Mouse (Mus musculus) splenic B cell, adult 2 months (primary cell): ENCODE results near the gene Gm5767.
A peak's percentile ranks its signal among the peaks of the same experiment; 100 is the strongest.

Experiments
- DNase-seq: peaks from one replicate; pipeline ENCODE4 v3.0.0-alpha.2; 2011; ENCODE audit warnings: low read depth, low spot score
- H3K27me3 ChIP-seq: 2 replicates; pipeline ENCODE4 v1.6.1; 2012; ENCODE audit warnings: mild to moderate bottlenecking, low read length, moderate library complexity, mixed read lengths; ENCODE audit not compliant: control insufficient read depth, poor library complexity, insufficient read depth, severe bottlenecking
- H3K36me3 ChIP-seq: 2 replicates; pipeline ENCODE4 v1.6.1; 2012; ENCODE audit warnings: mild to moderate bottlenecking, low read length, moderate library complexity, mixed read lengths; ENCODE audit not compliant: control insufficient read depth, poor library complexity, insufficient read depth, severe bottlenecking

Gene Gm5767

GRCm38 (mm10) chr16:8680470-8680869 lies at the start of gene Gm5767:
Gene Gm5767 (plus strand): TSS chr16:8680770.
- Histone ChIP-seq H3K27me3 (no peaks in the 10 kb centered on the region), H3K36me3 (no peaks in the 10 kb centered on the region)
- no peak for DNase-seq

GRCm38 (mm10) chr16:8631428-8631827 lies 49.1 kb upstream of the Gm5767 start:
- Histone ChIP-seq H3K36me3 (peaks cover 2% of the 10 kb centered on the region; the same call in 1 of the 2 replicates), H3K27me3 (no peaks in the 10 kb centered on the region)
- DNase-seq, result no peak

DNA sequence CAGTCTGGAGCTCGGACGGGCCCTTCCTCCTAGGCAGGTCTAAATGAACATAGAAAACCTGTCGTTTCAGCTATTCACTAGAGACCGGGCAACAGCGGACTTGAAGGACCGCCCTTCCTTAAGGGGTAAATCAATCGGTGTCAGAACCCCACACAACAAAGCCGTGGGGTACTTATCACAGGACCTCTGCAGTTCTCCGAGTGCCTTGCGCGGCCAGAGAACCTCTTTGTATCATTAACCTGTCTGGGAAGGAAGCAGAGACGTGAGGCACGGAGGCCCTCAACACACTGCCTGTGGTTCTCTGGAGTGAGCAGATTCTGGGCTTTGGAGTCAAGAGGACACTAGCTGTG lies 43.7 kb upstream of the Gm5767 start:
- no peaks in the 10 kb centered on the region for H3K27me3 ChIP-seq
- no peak for DNase-seq
- H3K36me3 ChIP-seq, result 0 out of 2 replicates have a peak, but pooled peaks cover 2% of the 10 kb centered on the region

DNA sequence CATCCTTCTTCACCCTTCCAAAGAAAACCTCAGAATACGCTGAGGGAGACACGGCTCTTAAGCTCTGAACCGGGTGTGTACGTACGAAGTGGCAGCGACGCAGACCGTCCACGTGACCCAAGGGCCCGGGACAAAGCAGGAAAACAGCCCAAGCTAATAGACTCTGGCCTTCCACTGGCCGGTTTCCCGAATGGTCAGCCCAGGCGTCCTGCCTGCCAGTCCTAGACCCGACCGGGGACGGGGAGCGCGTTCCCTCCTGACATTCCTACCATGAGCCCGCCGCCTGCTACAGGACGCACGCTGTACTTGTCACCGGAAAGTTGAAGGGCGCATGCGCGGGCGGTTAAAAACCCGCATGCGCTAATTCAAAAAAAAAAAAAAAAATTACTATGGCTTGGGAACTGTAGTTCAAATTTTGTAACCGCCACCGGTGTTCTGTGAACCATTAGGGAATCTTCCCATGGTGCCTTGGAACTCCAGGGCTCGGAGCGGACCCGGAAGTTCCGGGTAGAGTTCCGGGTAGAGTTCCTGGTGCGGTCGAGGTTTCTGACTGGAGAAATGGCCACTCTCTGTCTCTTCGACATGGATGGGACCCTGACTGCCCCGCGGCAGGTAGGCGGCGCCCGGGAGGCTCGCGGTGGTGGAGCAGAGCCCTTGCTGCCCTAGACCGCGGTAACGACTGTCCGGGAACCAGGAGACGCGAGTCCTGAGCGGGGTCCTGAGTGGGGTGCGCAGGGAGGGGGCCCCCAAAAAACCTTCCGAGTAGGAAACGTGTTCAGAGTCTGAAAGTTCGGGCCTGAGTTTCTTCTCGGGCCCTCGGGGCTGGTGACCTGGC lies 43.1 kb upstream of the Gm5767 start, which contains the start of the genes Pmm2 and Tmem186:
Gene Pmm2, plus strand, starts transcription at position 458 of the 835 bp plus-strand sequence.
Gene Tmem186, minus strand, starts transcription at position 496 of the 835 bp plus-strand sequence.
- Histone ChIP-seq H3K36me3 (no peaks in the 10 kb centered on the region), H3K27me3 (no peaks in the 10 kb centered on the region)
- DNase-seq, result peak; percentile 86

GRCm38 (mm10) chr16:8638131-8638530 lies 42.4 kb upstream of the Gm5767 start:
- DNase-seq, result peak; percentile 4
- Histone ChIP-seq H3K27me3 (no peaks in the 10 kb centered on the region), H3K36me3 (no peaks in the 10 kb centered on the region)

DNA sequence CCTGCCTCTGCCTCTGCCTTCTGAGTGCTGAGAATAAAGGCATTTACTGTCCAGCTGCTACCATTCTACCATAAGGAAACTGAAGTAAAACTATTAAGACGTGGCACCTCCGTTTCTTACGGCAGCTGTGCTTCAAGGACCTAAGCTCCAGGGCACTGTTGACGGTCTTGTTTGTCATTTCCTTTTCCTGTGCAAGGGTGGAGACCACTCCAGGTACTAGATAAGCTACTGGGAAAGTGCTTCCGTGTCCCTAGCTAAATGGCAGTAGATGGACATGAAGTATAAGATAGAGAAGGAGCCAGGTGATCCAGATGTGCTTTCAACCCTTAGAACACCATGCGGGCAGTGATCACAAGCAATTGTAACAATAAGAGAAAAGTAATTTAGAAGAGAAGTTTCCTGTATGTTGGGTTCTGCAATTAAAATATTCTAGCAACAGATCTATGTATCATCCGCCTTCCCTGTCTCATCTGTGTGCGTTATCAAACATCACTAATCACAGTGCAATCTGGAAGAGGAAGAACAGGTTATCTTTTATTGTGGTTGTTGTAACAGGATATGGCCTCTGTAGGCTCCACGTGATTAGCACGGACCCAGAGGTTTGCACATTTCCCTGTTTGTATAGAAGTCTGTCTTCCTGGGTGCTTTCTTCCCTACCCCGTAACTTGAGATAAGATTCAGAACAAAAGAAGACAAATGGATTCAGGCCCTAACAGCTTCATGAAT lies 40.9 kb upstream of the Gm5767 start:
- no peak for DNase-seq
- no peaks in the 10 kb centered on the region for H3K27me3 ChIP-seq
- H3K36me3 ChIP-seq, result no peaks in the 10 kb centered on the region; the same call in 1 of the 2 replicates

GRCm38 (mm10) chr16:8643855-8644254 lies 36.7 kb upstream of the Gm5767 start:
- peak; percentile 72 for DNase-seq
- H3K27me3 ChIP-seq, result no peaks in the 10 kb centered on the region
- H3K36me3 ChIP-seq, result peaks cover 7% of the 10 kb centered on the region

GRCm38 (mm10) chr16:8645546-8645945 lies 35.0 kb upstream of the Gm5767 start:
- H3K27me3 ChIP-seq, result no peaks in the 10 kb centered on the region
- no peak for DNase-seq
- peaks cover 12% of the 10 kb centered on the region for H3K36me3 ChIP-seq

- DNase-seq, result peak; percentile 46
- Histone ChIP-seq H3K27me3 (no peaks in the 10 kb centered on the region), H3K36me3 (peaks cover 12% of the 10 kb centered on the region)
Measured at GRCm38 (mm10) chr16:8650007-8650406, 30.6 kb upstream of the Gm5767 start.

DNA sequence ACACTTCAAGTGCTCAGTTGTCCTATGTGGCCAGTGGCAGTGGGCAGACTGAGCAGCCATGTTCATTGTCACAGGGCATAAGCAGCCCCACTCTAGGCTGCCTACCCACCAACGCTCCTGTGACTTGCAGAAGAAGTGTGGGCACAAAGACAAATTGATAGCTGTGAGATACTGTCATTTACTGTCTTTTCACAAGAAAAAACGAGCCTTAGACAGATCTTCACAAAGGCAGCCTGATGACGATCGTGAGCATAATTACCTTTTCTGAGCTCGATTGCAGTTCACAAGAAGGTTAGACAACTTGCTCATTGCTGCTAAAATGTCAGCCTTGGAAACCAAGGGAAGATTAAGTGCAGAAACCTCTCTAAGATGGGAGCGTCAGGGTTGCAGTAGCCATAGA lies 25.5 kb upstream of the Gm5767 start:
- DNase-seq, result no peak
- Histone ChIP-seq H3K27me3 (no peaks in the 10 kb centered on the region), H3K36me3 (peaks cover 10% of the 10 kb centered on the region)

GRCm38 (mm10) chr16:8655599-8655998 lies 25.0 kb upstream of the Gm5767 start:
- Histone ChIP-seq H3K36me3 (peaks cover 8% of the 10 kb centered on the region), H3K27me3 (no peaks in the 10 kb centered on the region)
- no peak for DNase-seq

- no peaks in the 10 kb centered on the region for H3K27me3 ChIP-seq
- no peak for DNase-seq
- H3K36me3 ChIP-seq, result peaks cover 7% of the 10 kb centered on the region
Measured at GRCm38 (mm10) chr16:8656256-8656655, 24.3 kb upstream of the Gm5767 start.

GRCm38 (mm10) chr16:8658349-8658748 lies 22.2 kb upstream of the Gm5767 start:
- DNase-seq, result no peak
- H3K27me3 ChIP-seq, result no peaks in the 10 kb centered on the region
- H3K36me3 ChIP-seq, result peaks cover 7% of the 10 kb centered on the region

DNA sequence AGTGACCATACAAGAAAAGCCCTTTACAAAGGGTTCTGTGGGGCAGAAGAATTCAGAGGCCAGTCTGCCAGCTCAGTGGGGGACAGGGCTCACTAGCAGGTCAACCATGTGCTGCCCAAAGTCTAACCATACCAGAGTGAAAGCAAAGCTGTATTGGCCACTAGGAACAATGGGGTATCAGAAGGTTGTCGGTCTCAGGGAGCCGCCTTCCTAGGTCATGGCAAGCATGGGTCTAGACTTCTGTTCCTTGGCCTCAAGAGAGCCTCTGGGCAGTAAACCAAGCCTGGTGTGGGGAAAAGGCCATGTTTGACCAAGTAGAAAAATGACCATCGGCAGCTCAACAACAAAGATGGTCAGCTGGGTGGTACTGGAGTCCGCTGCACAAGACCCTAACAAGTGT lies 21.8 kb upstream of the Gm5767 start:
- Histone ChIP-seq H3K36me3 (peaks cover 7% of the 10 kb centered on the region), H3K27me3 (no peaks in the 10 kb centered on the region)
- no peak for DNase-seq

DNA sequence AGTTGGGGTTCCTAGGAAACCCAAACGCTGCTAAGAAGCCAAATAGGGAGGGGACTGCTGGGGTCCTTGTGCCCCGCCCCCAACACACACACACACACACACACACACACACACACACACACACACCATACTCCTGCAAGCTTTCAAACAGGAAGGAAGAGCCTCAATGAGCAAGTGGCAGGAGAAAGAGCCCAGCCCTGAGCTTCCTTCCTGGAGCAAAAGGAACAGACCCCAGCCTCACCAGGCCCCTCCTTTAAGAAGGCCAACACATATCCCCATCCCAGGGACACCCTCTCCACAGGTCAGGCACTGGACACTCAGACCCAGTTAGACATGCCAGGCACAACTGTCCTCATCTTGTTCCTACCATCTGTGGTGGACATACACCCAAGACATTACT lies 17.5 kb upstream of the Gm5767 start:
- Histone ChIP-seq H3K27me3 (no peaks in the 10 kb centered on the region), H3K36me3 (peaks cover 7% of the 10 kb centered on the region)
- no peak for DNase-seq
